Mouse (Mus musculus): Measurements from ENCODE around the gene Pdzd4. TPM values are rescaled to one million over a fixed set of nuclear protein-coding genes. Genes with fewer than 3 reads are reported as not detected.

Gene Pdzd4
- 0.36 and 0.58 TPM in 2 replicates for polyA plus RNA-seq (2012; ENCODE audit: insufficient read depth, insufficient read length, missing spikeins)

GRCm38 (mm10) chrX:73824185-73825151 lies at the start of gene Pdzd4:
TSS of gene Pdzd4 (minus strand) at chrX:73824969.
- peak within 1 kb of the TSS; percentile 75 for H3K4me3 ChIP-seq (ENCODE audit: insufficient read depth, low read depth, low read length)
- no peaks in the 10 kb centered on the region; the same call in 1 of the 2 replicates for H3K4me1 ChIP-seq (ENCODE audit: control insufficient read depth, insufficient read depth, insufficient read length, low read length)
- H3K27ac ChIP-seq (replicated peaks; ENCODE audit: low read depth, low read length), result no peak within 1 kb of the TSS

GRCm38 (mm10) chrX:73871956-73872355 lies 47.2 kb upstream of the Pdzd4 start:
- no peak overlapping the region for H3K4me3 ChIP-seq (ENCODE audit: insufficient read depth, low read depth, low read length)
- H3K27ac ChIP-seq (replicated peaks; ENCODE audit: low read depth, low read length), result no peak overlapping the region
- H3K4me1 ChIP-seq (ENCODE audit: control insufficient read depth, insufficient read depth, insufficient read length, low read length), result no peaks in the 10 kb centered on the region

- Histone ChIP-seq H3K4me1 (ENCODE audit: control insufficient read depth, insufficient read depth, insufficient read length, low read length) (no peaks in the 10 kb centered on the region), H3K4me3 (ENCODE audit: insufficient read depth, low read depth, low read length) (no peak overlapping the region), H3K27ac (replicated peaks; ENCODE audit: low read depth, low read length) (no peak overlapping the region)
Observed at GRCm38 (mm10) chrX:73871474-73871873, 46.7 kb upstream of the Pdzd4 start.

- Histone ChIP-seq H3K4me3 (ENCODE audit: insufficient read depth, low read depth, low read length) (no peak overlapping the region), H3K27ac (replicated peaks; ENCODE audit: low read depth, low read length) (no peak overlapping the region), H3K4me1 (ENCODE audit: control insufficient read depth, insufficient read depth, insufficient read length, low read length) (no peaks in the 10 kb centered on the region)
Observed at GRCm38 (mm10) chrX:73869334-73869733, 44.6 kb upstream of the Pdzd4 start.

GRCm38 (mm10) chrX:73867852-73868251 lies 43.1 kb upstream of the Pdzd4 start:
- Histone ChIP-seq H3K4me3 (ENCODE audit: insufficient read depth, low read depth, low read length) (no peak overlapping the region), H3K4me1 (ENCODE audit: control insufficient read depth, insufficient read depth, insufficient read length, low read length) (no peaks in the 10 kb centered on the region), H3K27ac (replicated peaks; ENCODE audit: low read depth, low read length) (no peak overlapping the region)

- Histone ChIP-seq H3K27ac (replicated peaks; ENCODE audit: low read depth, low read length) (no peak overlapping the region), H3K4me3 (ENCODE audit: insufficient read depth, low read depth, low read length) (no peak overlapping the region), H3K4me1 (ENCODE audit: control insufficient read depth, insufficient read depth, insufficient read length, low read length) (no peaks in the 10 kb centered on the region)
Observed at GRCm38 (mm10) chrX:73867256-73867655, 42.5 kb upstream of the Pdzd4 start.

- Histone ChIP-seq H3K4me1 (ENCODE audit: control insufficient read depth, insufficient read depth, insufficient read length, low read length) (no peaks in the 10 kb centered on the region), H3K4me3 (ENCODE audit: insufficient read depth, low read depth, low read length) (no peak overlapping the region), H3K27ac (replicated peaks; ENCODE audit: low read depth, low read length) (no peak overlapping the region)
Observed at GRCm38 (mm10) chrX:73864692-73865091, 39.9 kb upstream of the Pdzd4 start.

- Histone ChIP-seq H3K4me3 (ENCODE audit: insufficient read depth, low read depth, low read length) (no peak overlapping the region), H3K4me1 (ENCODE audit: control insufficient read depth, insufficient read depth, insufficient read length, low read length) (no peaks in the 10 kb centered on the region), H3K27ac (replicated peaks; ENCODE audit: low read depth, low read length) (no peak overlapping the region)
Observed at GRCm38 (mm10) chrX:73855087-73855408, 30.3 kb upstream of the Pdzd4 start.

GRCm38 (mm10) chrX:73854326-73855086 lies 29.7 kb upstream of the Pdzd4 start:
- H3K27ac ChIP-seq (replicated peaks; ENCODE audit: low read depth, low read length), result no peak overlapping the region
- no peaks in the 10 kb centered on the region for H3K4me1 ChIP-seq (ENCODE audit: control insufficient read depth, insufficient read depth, insufficient read length, low read length)
- no peak overlapping the region for H3K4me3 ChIP-seq (ENCODE audit: insufficient read depth, low read depth, low read length)

GRCm38 (mm10) chrX:73836691-73837090 lies 11.9 kb upstream of the Pdzd4 start:
- Histone ChIP-seq H3K27ac (replicated peaks; ENCODE audit: low read depth, low read length) (no peak overlapping the region), H3K4me3 (ENCODE audit: insufficient read depth, low read depth, low read length) (no peak overlapping the region), H3K4me1 (ENCODE audit: control insufficient read depth, insufficient read depth, insufficient read length, low read length) (no peaks in the 10 kb centered on the region)

GRCm38 (mm10) chrX:73835731-73836130 lies 11.0 kb upstream of the Pdzd4 start:
- no peak overlapping the region for H3K4me3 ChIP-seq (ENCODE audit: insufficient read depth, low read depth, low read length)
- H3K27ac ChIP-seq (replicated peaks; ENCODE audit: low read depth, low read length), result no peak overlapping the region
- no peaks in the 10 kb centered on the region for H3K4me1 ChIP-seq (ENCODE audit: control insufficient read depth, insufficient read depth, insufficient read length, low read length)

- H3K4me3 ChIP-seq (ENCODE audit: insufficient read depth, low read depth, low read length), result peak overlapping the region; percentile 75
- H3K4me1 ChIP-seq (ENCODE audit: control insufficient read depth, insufficient read depth, insufficient read length, low read length), result no peaks in the 10 kb centered on the region; the same call in 1 of the 2 replicates
- H3K27ac ChIP-seq (replicated peaks; ENCODE audit: low read depth, low read length), result no peak overlapping the region
Observed at GRCm38 (mm10) chrX:73823747-73824146, 1.0 kb downstream of the Pdzd4 start.

- H3K4me1 ChIP-seq (ENCODE audit: control insufficient read depth, insufficient read depth, insufficient read length, low read length), result no peaks in the 10 kb centered on the region
- no peak overlapping the region for H3K4me3 ChIP-seq (ENCODE audit: insufficient read depth, low read depth, low read length)
- no peak overlapping the region for H3K27ac ChIP-seq (replicated peaks; ENCODE audit: low read depth, low read length)
Observed at GRCm38 (mm10) chrX:73816596-73817314, 8.0 kb downstream of the Pdzd4 start.

GRCm38 (mm10) chrX:73815072-73815471 lies 9.7 kb downstream of the Pdzd4 start:
- H3K4me3 ChIP-seq (ENCODE audit: insufficient read depth, low read depth, low read length), result no peak overlapping the region
- H3K4me1 ChIP-seq (ENCODE audit: control insufficient read depth, insufficient read depth, insufficient read length, low read length), result no peaks in the 10 kb centered on the region
- H3K27ac ChIP-seq (replicated peaks; ENCODE audit: low read depth, low read length), result no peak overlapping the region

- H3K4me1 ChIP-seq (ENCODE audit: control insufficient read depth, insufficient read depth, insufficient read length, low read length), result no peaks in the 10 kb centered on the region
- H3K27ac ChIP-seq (replicated peaks; ENCODE audit: low read depth, low read length), result no peak overlapping the region
- H3K4me3 ChIP-seq (ENCODE audit: insufficient read depth, low read depth, low read length), result no peak overlapping the region
Observed at GRCm38 (mm10) chrX:73805814-73806213, 19.0 kb downstream of the Pdzd4 start.

Measured in brown adipose tissue, adult 24 weeks (tissue).